Mouse (Mus musculus): ENCODE results near the gene Tcf25. TPM values are rescaled to one million over a fixed set of nuclear protein-coding genes. Genes with fewer than 3 reads are reported as not detected.

Tcf25 gene
- polyA plus RNA-seq, 1 experiment from 2014 or later, result 146 TPM

DNA sequence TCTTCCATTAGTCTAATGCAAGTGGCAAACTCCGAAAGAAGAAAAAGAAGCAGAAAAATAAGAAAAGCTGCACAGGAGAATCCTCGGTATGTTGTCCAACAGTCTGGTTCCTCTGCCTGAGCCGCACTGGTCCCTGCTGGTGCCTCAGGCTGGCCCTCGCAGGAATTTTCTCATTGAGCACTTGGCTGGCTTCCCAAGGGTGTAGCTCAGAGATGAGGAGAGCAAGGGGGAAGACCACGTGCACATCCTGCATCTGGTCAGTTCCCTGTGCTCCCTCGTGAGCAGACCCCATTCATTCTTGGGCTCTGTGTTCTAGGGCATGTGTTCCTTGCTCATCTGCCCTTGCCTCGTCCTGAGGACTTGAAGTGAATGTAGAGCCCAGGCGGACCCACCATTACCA is 9.0 kb downstream of the Tcf25 start:
- Histone ChIP-seq H3K9ac (ENCODE audit: low read length) (no peak overlapping the region), H3K9me3 (ENCODE audit: control insufficient read depth, low read length) (no peaks in the 10 kb centered on the region), H3K4me2 (replicated peaks; ENCODE audit: low read depth) (no peak overlapping the region), H3K27ac (replicated peaks) (no peak overlapping the region), H3K27me3 (ENCODE audit: control insufficient read depth, insufficient read depth, low read length) (no peaks in the 10 kb centered on the region), H3K4me1 (replicated peaks; ENCODE audit: control insufficient read depth, insufficient read depth) (no peaks in the 10 kb centered on the region), H3K4me3 (ENCODE audit: low read depth, low read length) (no peak overlapping the region), H3K36me3 (ENCODE audit: control insufficient read depth, insufficient read depth, low read length) (peaks cover 29% of the 10 kb centered on the region)
- no peak for TF ChIP-seq EP300 (optimal IDR thresholded peaks at IDR 0.05)
- TF ChIP-seq CTCF (IDR thresholded peaks at IDR 0.05; ENCODE audit: low read depth), result no peak
- DNase-seq (ENCODE audit: low spot score) (no peak), ATAC-seq (ENCODE audit: low FRiP score, low TSS enrichment) (no peak)
- WGBS, result 72% methylated on average over 8 of the region's 8 CpGs

DNA sequence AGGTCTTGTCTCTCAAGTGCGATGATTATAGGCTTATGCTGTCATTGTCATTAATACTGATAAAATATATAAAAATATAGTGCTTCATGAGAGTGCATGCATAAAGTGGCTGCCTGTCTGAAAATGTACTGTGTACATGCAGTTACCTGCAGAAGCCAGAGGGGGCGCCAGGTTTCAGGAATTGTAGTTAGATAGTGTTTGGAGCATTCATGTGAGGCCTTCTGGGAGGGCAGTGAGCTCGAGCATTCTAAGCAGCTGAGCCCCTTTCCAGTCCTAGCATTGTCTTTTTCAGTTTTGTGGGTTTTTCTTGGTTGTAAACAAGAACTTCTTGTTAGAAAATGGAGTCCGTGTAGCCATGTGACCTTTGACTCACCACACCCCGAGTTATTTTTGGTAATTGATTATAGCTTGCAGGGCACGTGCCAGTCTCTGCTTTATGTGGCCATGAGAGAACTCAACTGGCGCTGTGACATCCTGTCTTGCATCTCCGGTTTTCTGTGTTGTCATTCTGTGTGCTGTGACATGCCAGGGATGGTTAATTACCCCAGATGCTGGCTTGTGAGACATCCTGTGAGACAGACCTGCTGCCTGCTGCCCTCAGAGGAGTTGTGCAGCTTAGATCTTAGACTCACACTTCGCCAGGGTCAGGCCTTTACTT is 11.5 kb downstream of the Tcf25 start:
- DNase-seq (ENCODE audit: low spot score) (peak; percentile 53), ATAC-seq (ENCODE audit: low FRiP score, low TSS enrichment) (no peak)
- H3K4me3 ChIP-seq (ENCODE audit: low read depth, low read length), result no peak overlapping the region
- no peak overlapping the region for H3K27ac ChIP-seq (replicated peaks)
- peaks cover 35% of the 10 kb centered on the region for H3K36me3 ChIP-seq (ENCODE audit: control insufficient read depth, insufficient read depth, low read length)
- TF ChIP-seq EP300 (optimal IDR thresholded peaks at IDR 0.05) (no peak), CTCF (IDR thresholded peaks at IDR 0.05; ENCODE audit: low read depth) (peak; percentile 75)
- WGBS, result 61% methylated on average over 9 of the region's 9 CpGs
- no peaks in the 10 kb centered on the region for H3K9me3 ChIP-seq (ENCODE audit: control insufficient read depth, low read length)
- no peak overlapping the region for H3K9ac ChIP-seq (ENCODE audit: low read length)
- H3K4me2 ChIP-seq (replicated peaks; ENCODE audit: low read depth), result no peak overlapping the region
- H3K4me1 ChIP-seq (replicated peaks; ENCODE audit: control insufficient read depth, insufficient read depth), result no peaks in the 10 kb centered on the region
- no peaks in the 10 kb centered on the region for H3K27me3 ChIP-seq (ENCODE audit: control insufficient read depth, insufficient read depth, low read length)

GRCm38 (mm10) chr8:123387041-123387440 is 13.5 kb downstream of the Tcf25 start:
- WGBS, result 85% methylated on average over 3 of the region's 3 CpGs
- H3K27me3 ChIP-seq (ENCODE audit: control insufficient read depth, insufficient read depth, low read length), result no peaks in the 10 kb centered on the region
- no peak overlapping the region for H3K9ac ChIP-seq (ENCODE audit: low read length)

DNA sequence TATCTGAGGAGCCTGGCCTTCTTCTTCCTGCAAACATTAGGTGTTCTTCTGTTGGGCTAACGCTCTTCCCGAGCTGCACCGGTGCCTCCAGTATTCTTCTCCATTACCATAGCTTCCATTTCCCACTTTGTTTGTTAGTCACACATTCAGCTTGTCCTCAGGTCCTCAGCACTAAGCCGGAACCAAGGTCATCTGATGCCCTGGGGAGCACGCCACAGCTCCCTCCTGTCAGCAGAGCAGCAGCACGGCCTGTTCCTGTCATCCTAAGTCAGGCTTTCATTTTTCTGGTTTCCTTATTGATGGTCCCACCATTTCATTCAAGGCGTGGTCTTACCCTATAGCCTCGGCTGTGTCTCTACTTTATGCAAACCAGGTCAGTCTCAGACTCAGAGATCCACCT is 14.2 kb downstream of the Tcf25 start:
- no peak for TF ChIP-seq EP300 (optimal IDR thresholded peaks at IDR 0.05)
- no peak for TF ChIP-seq CTCF (IDR thresholded peaks at IDR 0.05; ENCODE audit: low read depth)
- H3K27ac ChIP-seq (replicated peaks), result no peak overlapping the region
- no peaks in the 10 kb centered on the region for H3K27me3 ChIP-seq (ENCODE audit: control insufficient read depth, insufficient read depth, low read length)
- no peaks in the 10 kb centered on the region for H3K4me1 ChIP-seq (replicated peaks; ENCODE audit: control insufficient read depth, insufficient read depth)
- H3K9ac ChIP-seq (ENCODE audit: low read length), result no peak overlapping the region
- DNase-seq (ENCODE audit: low spot score) (no peak), ATAC-seq (ENCODE audit: low FRiP score, low TSS enrichment) (no peak)
- WGBS, result 92% methylated on average over 8 of the region's 8 CpGs
- no peaks in the 10 kb centered on the region for H3K9me3 ChIP-seq (ENCODE audit: control insufficient read depth, low read length)
- H3K4me2 ChIP-seq (replicated peaks; ENCODE audit: low read depth), result no peak overlapping the region
- H3K36me3 ChIP-seq (ENCODE audit: control insufficient read depth, insufficient read depth, low read length), result peaks cover 35% of the 10 kb centered on the region
- H3K4me3 ChIP-seq (ENCODE audit: low read depth, low read length), result no peak overlapping the region

More at GRCm38 (mm10) chr8:123387041-123387440, 13.5 kb downstream of the Tcf25 start:
- DNase-seq (ENCODE audit: low spot score), result no peak
- Histone ChIP-seq H3K9me3 (ENCODE audit: control insufficient read depth, low read length) (no peaks in the 10 kb centered on the region), H3K4me3 (ENCODE audit: low read depth, low read length) (no peak overlapping the region), H3K4me1 (replicated peaks; ENCODE audit: control insufficient read depth, insufficient read depth) (no peaks in the 10 kb centered on the region), H3K36me3 (ENCODE audit: control insufficient read depth, insufficient read depth, low read length) (peaks cover 41% of the 10 kb centered on the region), H3K27ac (replicated peaks) (no peak overlapping the region), H3K4me2 (replicated peaks; ENCODE audit: low read depth) (no peak overlapping the region)
- TF ChIP-seq CTCF (IDR thresholded peaks at IDR 0.05; ENCODE audit: low read depth), result no peak
- no peak for TF ChIP-seq EP300 (optimal IDR thresholded peaks at IDR 0.05)
- no peak for ATAC-seq (ENCODE audit: low FRiP score, low TSS enrichment)

- no peaks in the 10 kb centered on the region for H3K9me3 ChIP-seq (ENCODE audit: control insufficient read depth, low read length)
- peak; percentile 47 for ATAC-seq (ENCODE audit: low FRiP score, low TSS enrichment)
- TF ChIP-seq CTCF (IDR thresholded peaks at IDR 0.05; ENCODE audit: low read depth), result no peak
- TF ChIP-seq EP300 (optimal IDR thresholded peaks at IDR 0.05), result no peak
These were observed 15.5 kb downstream of the Tcf25 start for GRCm38 (mm10) chr8:123389026-123389425.

GRCm38 (mm10) chr8:123398308-123398707 is 24.8 kb downstream of the Tcf25 start:
- no peak for ATAC-seq (ENCODE audit: low FRiP score, low TSS enrichment)
- H3K27me3 ChIP-seq (ENCODE audit: control insufficient read depth, insufficient read depth, low read length), result no peaks in the 10 kb centered on the region

More at GRCm38 (mm10) chr8:123389026-123389425, 15.5 kb downstream of the Tcf25 start:
- DNase-seq (ENCODE audit: low spot score), result peak; percentile 58
- H3K36me3 ChIP-seq (ENCODE audit: control insufficient read depth, insufficient read depth, low read length), result peaks cover 33% of the 10 kb centered on the region
- H3K4me3 ChIP-seq (ENCODE audit: low read depth, low read length), result no peak overlapping the region
- H3K27ac ChIP-seq (replicated peaks), result 0 out of 2 replicates have a peak overlapping the region, but pooled peaks have one; percentile 13
- 90% methylated on average over 7 of the region's 7 CpGs for WGBS
- no peaks in the 10 kb centered on the region for H3K27me3 ChIP-seq (ENCODE audit: control insufficient read depth, insufficient read depth, low read length)
- H3K4me1 ChIP-seq (replicated peaks; ENCODE audit: control insufficient read depth, insufficient read depth), result no peaks in the 10 kb centered on the region
- no peak overlapping the region for H3K9ac ChIP-seq (ENCODE audit: low read length)
- no peak overlapping the region for H3K4me2 ChIP-seq (replicated peaks; ENCODE audit: low read depth)

More at GRCm38 (mm10) chr8:123398308-123398707, 24.8 kb downstream of the Tcf25 start:
- no peak overlapping the region for H3K9ac ChIP-seq (ENCODE audit: low read length)
- no peak for DNase-seq (ENCODE audit: low spot score)
- H3K4me1 ChIP-seq (replicated peaks; ENCODE audit: control insufficient read depth, insufficient read depth), result no peaks in the 10 kb centered on the region
- 88% methylated on average over 13 of the region's 13 CpGs for WGBS
- TF ChIP-seq CTCF (IDR thresholded peaks at IDR 0.05; ENCODE audit: low read depth) (no peak), EP300 (optimal IDR thresholded peaks at IDR 0.05) (no peak)
- no peak overlapping the region for H3K4me3 ChIP-seq (ENCODE audit: low read depth, low read length)
- H3K4me2 ChIP-seq (replicated peaks; ENCODE audit: low read depth), result no peak overlapping the region
- no peaks in the 10 kb centered on the region for H3K9me3 ChIP-seq (ENCODE audit: control insufficient read depth, low read length)
- H3K36me3 ChIP-seq (ENCODE audit: control insufficient read depth, insufficient read depth, low read length), result peaks cover 53% of the 10 kb centered on the region
- no peak overlapping the region for H3K27ac ChIP-seq (replicated peaks)

Measured in stomach, postnatal 0 days (tissue).